Mouse (Mus musculus) kidney, embryonic 14.5 days (tissue): ENCODE data around the gene Dock1. TPM values are rescaled to one million over a fixed set of nuclear protein-coding genes. Genes with fewer than 3 reads are reported as not detected.

Experiments used
- ATAC-seq: fragments of 200-750 bp; cut with Nextera tagmentation; 2 replicates; pipeline ENCODE4 v1.8.0; 2017; ENCODE audit warnings: moderate number of reproducible peaks, mild to moderate bottlenecking, moderate TSS enrichment, moderate library complexity; ENCODE audit not compliant: low FRiP score, low TSS enrichment
- H3K27ac ChIP-seq: fragments of 300-500 bp; sonication (generic); 2 replicates; pipeline ENCODE4 v1.5.1; 2014; ENCODE audit warnings: low read depth, mild to moderate bottlenecking, low read length, moderate library complexity, mixed read lengths
- H3K27me3 ChIP-seq: fragments of 300-500 bp; sonication (generic); 2 replicates; pipeline ENCODE4 v1.6.1; 2014; ENCODE audit warnings: mild to moderate bottlenecking, low read length; ENCODE audit not compliant: control insufficient read depth, insufficient read depth
- H3K36me3 ChIP-seq: fragments of 300-500 bp; sonication (generic); 2 replicates; pipeline ENCODE4 v1.6.1; 2014; ENCODE audit warnings: low read length, mixed read lengths; ENCODE audit not compliant: control insufficient read depth, insufficient read depth
- H3K4me1 ChIP-seq: fragments of 300-500 bp; sonication (generic); 2 replicates; pipeline ENCODE4 v1.6.1; 2014; ENCODE audit warnings: low read length, mixed read lengths; ENCODE audit not compliant: control insufficient read depth, insufficient read depth
- H3K4me2 ChIP-seq: fragments of 300-500 bp; sonication (generic); replicated peaks from 2 replicates; pipeline ENCODE4 v1.6.1; 2014; ENCODE audit warnings: low read depth, mild to moderate bottlenecking, low read length
- H3K4me3 ChIP-seq: fragments of 300-500 bp; sonication (generic); 2 replicates; pipeline ENCODE4 v1.5.1; 2014; ENCODE audit warnings: mild to moderate bottlenecking, low read length
- H3K9ac ChIP-seq: fragments of 300-500 bp; sonication (generic); 2 replicates; pipeline ENCODE4 v1.6.1; 2014; ENCODE audit warnings: low read depth, mild to moderate bottlenecking, low read length, moderate library complexity
- H3K9me3 ChIP-seq: fragments of 300-500 bp; sonication (generic); 2 replicates; pipeline ENCODE4 v1.6.1; 2016; ENCODE audit warnings: low read length; ENCODE audit not compliant: control insufficient read depth
- WGBS: fragments of 180-500 bp; shearing (Covaris S2); extraction: QIAGEN DNeasy Blood & Tissue Kit; methylation state at CpG from one replicate; pipeline ENCODE4 v1.1.7; 2014; 5-methylcytosine and 5-hydroxymethylcytosine counted together
- polyA plus RNA-seq: library from polyadenylated mRNA; unstranded; fragments of >200 nt; fragmentation: Nextera tagmentation; extraction: Ambion mirVana; gene quantifications from 2 replicates; pipeline ENCODE4 v1.2.1, GENCODE M21; 2014

Gene Dock1
- polyA plus RNA-seq, 1 experiment from 2014 or later: 60.6 TPM

GRCm38 (mm10) chr7:135010997-135011396, 340.5 kb downstream of the Dock1 start:
- H3K36me3 ChIP-seq: no peaks in the 10 kb centered on the region
- no peaks in the 10 kb centered on the region for H3K9me3 ChIP-seq
- 94% methylated on average over 2 of the region's 2 CpGs for WGBS
- H3K4me1 ChIP-seq: no peaks in the 10 kb centered on the region
- no peaks in the 10 kb centered on the region for H3K27me3 ChIP-seq
- no peak overlapping the region for H3K4me2 ChIP-seq
- no peak for ATAC-seq
- no peak overlapping the region for H3K4me3 ChIP-seq
- H3K9ac ChIP-seq: no peak overlapping the region; the same call in 1 of the 2 replicates
- no peak overlapping the region for H3K27ac ChIP-seq

GRCm38 (mm10) chr7:135017531-135017930, 347.1 kb downstream of the Dock1 start:
- ATAC-seq: no peak
- Histone ChIP-seq H3K9me3 (no peaks in the 10 kb centered on the region), H3K4me2 (no peak overlapping the region), H3K36me3 (no peaks in the 10 kb centered on the region), H3K4me1 (no peaks in the 10 kb centered on the region), H3K9ac (no peak overlapping the region), H3K27me3 (no peaks in the 10 kb centered on the region), H3K4me3 (no peak overlapping the region), H3K27ac (no peak overlapping the region)
- WGBS: 70% methylated on average over 1 of the region's 1 CpGs

- WGBS: 87% methylated on average over 7 of the region's 7 CpGs
- Histone ChIP-seq H3K36me3 (no peaks in the 10 kb centered on the region), H3K4me3 (no peak overlapping the region), H3K9me3 (no peaks in the 10 kb centered on the region), H3K4me2 (no peak overlapping the region), H3K27ac (no peak overlapping the region), H3K9ac (no peak overlapping the region), H3K27me3 (no peaks in the 10 kb centered on the region), H3K4me1 (no peaks in the 10 kb centered on the region)
- no peak for ATAC-seq
These were observed 350.3 kb downstream of the Dock1 start for GRCm38 (mm10) chr7:135020762-135021161.

- Histone ChIP-seq H3K36me3 (no peaks in the 10 kb centered on the region), H3K9ac (no peak overlapping the region), H3K4me2 (no peak overlapping the region), H3K4me3 (no peak overlapping the region), H3K4me1 (no peaks in the 10 kb centered on the region), H3K9me3 (no peaks in the 10 kb centered on the region), H3K27ac (no peak overlapping the region), H3K27me3 (no peaks in the 10 kb centered on the region)
- no peak for ATAC-seq
- 90% methylated on average over 9 of the region's 9 CpGs for WGBS
These were observed 351.2 kb downstream of the Dock1 start for GRCm38 (mm10) chr7:135021544-135022100.

DNA sequence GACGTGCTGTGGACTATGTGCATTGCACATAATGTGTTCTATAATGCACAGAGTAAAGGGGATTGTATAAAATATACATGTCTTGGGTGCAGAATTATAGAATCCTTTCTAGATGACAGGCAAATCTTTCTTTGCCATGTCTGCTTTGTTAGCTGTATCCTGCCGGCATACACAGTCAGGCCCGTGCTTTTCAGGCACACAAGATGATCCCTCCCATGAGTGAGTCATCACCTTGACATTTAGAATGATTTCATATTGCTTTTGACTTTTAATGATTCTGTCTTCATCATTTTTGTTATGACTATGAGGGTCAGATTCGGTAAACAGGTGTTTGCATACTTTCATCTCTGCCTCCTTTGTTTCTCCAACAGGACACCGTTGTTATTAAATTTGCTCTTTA, 354.1 kb downstream of the Dock1 start:
- H3K9ac ChIP-seq: no peak overlapping the region
- no peak overlapping the region for H3K4me3 ChIP-seq
- no peaks in the 10 kb centered on the region for H3K27me3 ChIP-seq
- H3K4me1 ChIP-seq: no peaks in the 10 kb centered on the region
- H3K36me3 ChIP-seq: no peaks in the 10 kb centered on the region
- no peaks in the 10 kb centered on the region for H3K9me3 ChIP-seq
- 93% methylated on average over 5 of the region's 5 CpGs for WGBS
- no peak overlapping the region for H3K4me2 ChIP-seq
- no peak for ATAC-seq
- H3K27ac ChIP-seq: no peak overlapping the region

DNA sequence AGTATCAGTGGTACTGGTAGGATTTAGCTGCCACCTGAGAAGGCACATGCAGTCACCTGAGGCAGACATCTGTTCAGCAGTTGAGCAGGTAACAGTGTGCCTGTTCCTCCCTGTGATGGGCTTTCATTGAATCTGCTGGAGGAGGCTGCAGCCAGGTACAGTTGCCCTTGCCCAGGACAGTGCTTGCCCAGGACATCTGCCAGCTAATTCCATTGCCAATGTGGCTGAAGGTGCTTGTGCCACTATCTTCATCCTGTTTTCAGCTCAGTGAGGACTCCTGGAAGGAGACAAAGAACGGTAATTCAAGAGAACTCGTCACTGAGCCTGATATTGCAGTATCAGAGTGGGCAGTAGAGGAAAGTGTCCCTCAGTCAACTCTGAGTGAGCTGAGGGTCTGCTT, 358.3 kb downstream of the Dock1 start:
- H3K4me3 ChIP-seq: no peak overlapping the region
- H3K27me3 ChIP-seq: no peaks in the 10 kb centered on the region
- H3K36me3 ChIP-seq: no peaks in the 10 kb centered on the region
- H3K4me2 ChIP-seq: no peak overlapping the region
- 92% methylated on average over 2 of the region's 2 CpGs for WGBS
- no peaks in the 10 kb centered on the region for H3K9me3 ChIP-seq
- H3K27ac ChIP-seq: no peak overlapping the region
- H3K9ac ChIP-seq: no peak overlapping the region
- no peak for ATAC-seq
- peaks cover 11% of the 10 kb centered on the region; the same call in 1 of the 2 replicates for H3K4me1 ChIP-seq

DNA sequence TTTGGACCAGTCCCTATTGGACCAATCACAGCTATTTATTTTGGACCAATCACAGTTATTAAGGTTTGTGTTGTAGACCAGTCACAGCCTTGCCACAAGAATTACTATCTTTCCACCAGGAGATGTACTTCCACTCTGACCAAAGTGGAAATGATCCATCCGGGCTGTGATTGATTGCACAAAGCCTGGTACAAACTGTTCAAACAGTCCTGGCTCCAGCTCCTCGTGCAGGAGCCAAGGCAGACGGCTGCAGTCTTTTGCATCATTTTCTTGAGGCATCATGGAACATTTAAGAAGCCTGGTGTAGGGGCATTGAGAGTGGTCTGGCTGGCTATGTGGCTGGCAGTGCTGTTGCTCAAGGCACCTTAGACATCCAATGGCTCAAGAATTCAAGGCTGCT, 358.7 kb downstream of the Dock1 start:
- Histone ChIP-seq H3K4me2 (no peak overlapping the region), H3K9me3 (no peaks in the 10 kb centered on the region), H3K4me3 (no peak overlapping the region), H3K27me3 (no peaks in the 10 kb centered on the region), H3K9ac (no peak overlapping the region), H3K27ac (no peak overlapping the region), H3K4me1 (peaks cover 11% of the 10 kb centered on the region; the same call in 1 of the 2 replicates), H3K36me3 (no peaks in the 10 kb centered on the region)
- WGBS: 60% methylated on average over 3 of the region's 3 CpGs
- no peak for ATAC-seq

GRCm38 (mm10) chr7:135031466-135031865, 361.0 kb downstream of the Dock1 start:
- no peaks in the 10 kb centered on the region for H3K36me3 ChIP-seq
- no peak overlapping the region for H3K4me3 ChIP-seq
- WGBS: 54% methylated on average over 3 of the region's 3 CpGs
- H3K9me3 ChIP-seq: no peaks in the 10 kb centered on the region
- no peaks in the 10 kb centered on the region for H3K27me3 ChIP-seq
- H3K4me1 ChIP-seq: peaks cover 25% of the 10 kb centered on the region
- no peak overlapping the region for H3K4me2 ChIP-seq
- no peak overlapping the region for H3K27ac ChIP-seq
- ATAC-seq: peak; percentile 59; the same call in 1 of the 2 replicates
- no peak overlapping the region for H3K9ac ChIP-seq

- no peaks in the 10 kb centered on the region for H3K27me3 ChIP-seq
- H3K9ac ChIP-seq: no peak overlapping the region
- no peak overlapping the region for H3K4me2 ChIP-seq
- WGBS: 28% methylated on average over 5 of the region's 5 CpGs
- no peaks in the 10 kb centered on the region for H3K36me3 ChIP-seq
- no peak overlapping the region for H3K27ac ChIP-seq
- no peaks in the 10 kb centered on the region for H3K9me3 ChIP-seq
- H3K4me1 ChIP-seq: peaks cover 29% of the 10 kb centered on the region
- peak; percentile 14; the same call in 1 of the 2 replicates for ATAC-seq
- H3K4me3 ChIP-seq: no peak overlapping the region
These were observed 364.4 kb downstream of the Dock1 start for GRCm38 (mm10) chr7:135034811-135035210.
